Mouse (Mus musculus) layer of hippocampus, adult 11-12 months (tissue): ENCODE measurements around the gene Capza2.
A peak's percentile ranks its signal among the peaks of the same experiment; 100 is the strongest.
"Not testable (repeated sequence)": the region's sequence is repeated elsewhere in the genome, so short reads cannot be mapped to it uniquely, and the experiment has no call there.

ENCODE experiments used
- DNase-seq: peaks from one replicate; pipeline ENCODE4 v3.0.0; 2022; ENCODE audit warnings: low spot score

The Capza2 gene

DNA sequence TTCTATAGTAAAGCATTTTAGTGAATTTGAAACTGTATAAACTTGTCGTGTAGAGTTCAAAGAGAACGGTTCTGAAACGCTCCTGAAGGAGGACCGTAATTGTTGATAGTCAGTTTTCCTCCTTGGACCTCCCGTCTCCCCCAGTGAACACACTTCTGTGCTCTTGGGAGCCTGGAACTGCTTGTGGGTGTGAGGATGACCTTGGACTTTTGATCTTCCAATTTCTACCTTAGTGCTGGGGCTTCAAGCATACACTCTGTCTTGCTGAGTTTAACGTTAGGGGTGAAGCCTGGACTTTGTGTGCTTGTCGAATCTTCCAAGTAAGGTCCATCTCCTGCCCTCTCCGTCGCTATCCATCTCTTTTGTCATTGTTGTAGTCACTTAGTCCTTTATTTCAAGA lies 4.0 kb downstream of the Capza2 start:
- DNase-seq = no peak

DNA sequence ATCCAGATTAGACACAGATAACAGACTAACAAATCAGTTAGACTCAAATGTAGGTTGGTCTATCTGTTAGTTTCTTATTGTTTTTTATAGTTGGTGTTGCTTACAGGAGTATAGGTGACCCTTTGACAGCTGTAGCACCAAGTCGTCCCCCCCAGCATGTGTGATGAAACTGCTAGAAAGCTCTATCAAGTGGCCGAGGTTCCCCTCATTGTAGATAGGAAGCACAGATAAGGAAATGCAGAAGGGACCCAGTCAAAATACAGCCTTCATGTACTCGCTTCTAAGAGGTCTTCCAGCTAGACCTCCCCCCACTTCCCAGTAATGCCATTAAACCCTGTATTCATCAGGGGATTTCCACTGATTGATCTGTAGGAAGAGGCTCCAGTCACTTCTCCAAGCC lies 6.7 kb downstream of the Capza2 start:
- DNase-seq = no peak

DNA sequence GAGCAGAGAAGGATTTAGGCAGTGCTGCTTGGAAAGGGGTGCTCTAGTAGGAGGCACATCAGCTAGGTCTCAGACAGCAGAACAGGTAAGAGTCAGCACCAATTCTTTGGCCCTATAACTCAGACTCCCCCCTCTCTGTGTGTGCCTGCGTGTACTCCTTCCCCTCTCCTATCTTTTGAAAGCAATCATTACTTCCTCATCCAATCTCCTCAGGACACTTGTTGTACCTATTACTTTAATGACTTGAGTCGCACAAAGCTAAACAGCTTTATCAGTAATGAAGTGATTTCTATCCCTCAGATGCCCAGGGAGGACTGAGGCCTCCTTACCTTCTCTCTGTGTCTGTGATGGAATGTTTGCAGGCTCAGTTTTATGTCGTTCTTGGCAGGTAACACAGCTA lies 10.1 kb downstream of the Capza2 start:
- no peak for DNase-seq

DNA sequence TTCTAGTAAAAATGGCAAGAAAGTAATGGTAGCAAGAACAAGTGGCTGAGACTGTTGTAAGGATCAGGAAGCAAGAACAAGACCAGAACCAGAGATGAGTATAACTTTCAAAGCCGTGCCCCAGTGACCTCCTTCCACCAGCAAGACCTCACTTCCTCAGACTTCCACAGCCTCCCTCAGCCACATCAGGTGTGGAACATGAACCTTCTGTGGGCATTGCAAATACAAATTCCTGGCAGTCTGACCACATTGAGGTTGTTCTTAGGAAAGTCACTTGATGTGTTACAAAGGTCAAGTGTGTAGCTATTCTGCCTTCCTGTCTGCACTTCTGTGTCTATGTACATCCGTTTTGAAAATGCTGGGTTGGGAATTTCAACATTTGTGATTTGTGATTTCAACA lies 16.1 kb downstream of the Capza2 start:
- no peak for DNase-seq

DNA sequence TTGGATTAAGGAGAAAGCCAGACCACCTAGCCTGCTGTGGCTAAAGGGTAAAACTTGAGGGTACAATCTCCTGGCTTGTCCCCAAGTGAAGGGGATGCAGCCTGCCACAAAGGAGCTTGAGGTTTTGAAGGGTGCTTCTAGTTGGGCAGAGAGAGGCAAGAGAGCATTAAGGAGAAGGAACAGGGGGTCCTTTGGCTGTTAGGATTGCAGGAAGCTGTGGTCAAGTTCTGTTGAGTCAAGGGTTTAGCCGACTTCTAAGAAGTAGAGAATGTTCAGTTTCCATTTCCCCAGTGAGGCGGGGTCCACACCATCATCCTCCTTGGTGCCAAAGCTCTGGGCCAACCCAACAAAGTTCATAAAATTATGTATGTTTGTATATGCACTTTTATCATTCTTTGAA lies 19.0 kb downstream of the Capza2 start:
- DNase-seq = no peak

DNA sequence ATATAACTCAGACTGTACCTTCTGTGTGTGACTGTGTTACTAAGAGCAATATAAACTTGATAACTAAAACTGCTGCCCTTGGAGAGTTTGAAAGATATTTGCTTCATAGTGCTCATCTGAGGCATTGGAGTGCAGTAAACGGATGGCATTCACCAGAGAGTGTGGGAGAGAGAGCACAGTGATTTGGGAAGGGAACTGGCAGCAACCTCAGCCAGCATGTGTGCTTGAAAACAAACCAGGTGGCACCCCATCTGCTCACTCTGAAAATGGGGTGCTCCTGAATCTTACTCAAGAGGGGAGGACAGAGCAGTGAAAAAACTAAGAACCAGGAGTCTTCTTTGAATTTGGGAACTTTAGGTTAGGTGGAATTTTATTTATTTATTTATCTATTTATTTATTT lies 21.3 kb downstream of the Capza2 start:
- peak; percentile 90 for DNase-seq

DNA sequence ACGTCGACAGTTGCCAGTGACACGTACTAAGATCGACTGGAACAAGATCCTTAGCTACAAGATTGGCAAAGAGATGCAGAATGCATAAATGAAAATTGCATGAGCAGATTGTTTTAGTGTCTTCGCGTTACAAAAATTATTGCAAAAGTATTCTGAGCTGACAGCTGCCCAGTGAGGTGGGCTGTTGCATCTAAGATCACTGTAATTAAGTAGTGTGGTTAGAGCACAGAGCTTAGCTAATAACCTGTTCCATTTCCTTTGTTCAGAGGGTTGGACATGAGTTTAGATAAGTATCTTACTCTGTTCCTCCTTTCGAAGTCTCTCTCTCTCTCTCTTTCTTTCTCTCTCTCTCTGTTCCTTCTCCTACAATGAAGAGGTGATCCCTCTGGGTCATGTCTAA lies 29.3 kb downstream of the Capza2 start:
- DNase-seq = no peak

DNA sequence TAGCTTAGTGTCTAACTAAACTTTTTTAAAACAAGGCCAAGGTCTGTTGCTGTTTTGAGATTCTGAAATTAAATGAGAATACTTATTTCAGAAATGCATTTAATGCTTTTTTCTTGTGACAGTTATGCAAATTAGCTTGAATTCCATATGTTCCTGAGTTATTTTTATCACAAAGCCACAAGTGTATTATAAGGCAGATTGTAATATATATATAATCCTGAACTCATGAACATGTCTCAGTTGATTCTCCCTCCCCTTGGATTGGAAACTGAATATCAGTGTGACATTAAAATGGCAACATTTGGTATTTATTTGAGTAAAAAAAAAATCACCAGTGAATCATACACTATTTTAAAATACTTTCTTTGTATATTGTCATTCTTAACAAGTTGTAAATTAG lies 30.0 kb downstream of the Capza2 start:
- no peak for DNase-seq

DNA sequence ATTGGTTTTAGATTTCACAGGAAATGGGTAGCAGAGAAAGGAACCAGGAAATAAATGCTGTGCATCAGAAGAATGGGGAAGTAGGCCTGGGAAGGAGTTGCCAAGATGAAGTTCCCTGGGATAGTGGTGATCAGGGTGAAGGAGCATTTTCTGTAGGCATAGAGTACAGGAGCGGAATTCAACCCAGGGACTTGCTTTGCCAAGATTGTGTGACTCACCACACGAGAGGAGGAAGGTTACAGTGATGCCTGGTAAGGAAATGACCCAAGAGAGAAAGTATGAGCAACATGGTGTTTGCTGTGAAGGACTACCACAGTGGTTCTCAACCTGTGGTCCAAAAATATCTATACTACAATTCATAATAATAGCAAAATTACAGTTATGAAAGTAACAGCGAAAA lies 31.8 kb downstream of the Capza2 start:
- DNase-seq = no peak

DNA sequence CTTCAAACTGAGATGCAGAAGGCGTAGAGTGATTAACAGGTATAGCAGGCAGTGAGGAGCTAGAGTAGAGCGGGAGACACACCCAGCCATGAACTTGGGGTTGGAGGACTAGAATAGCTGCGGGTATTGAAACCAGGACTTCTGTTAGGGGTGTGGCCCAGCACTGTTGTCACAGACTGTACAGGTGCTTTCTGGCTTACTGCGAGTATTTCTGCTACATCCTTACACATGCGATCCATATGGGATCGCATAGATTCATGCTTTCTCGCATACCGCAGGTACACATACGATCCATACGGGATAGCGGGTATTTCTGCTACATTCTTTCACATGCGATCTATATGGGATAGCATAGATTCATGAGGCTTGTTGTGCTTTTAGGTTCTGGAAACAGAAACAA lies 32.3 kb downstream of the Capza2 start:
- no peak for DNase-seq

DNA sequence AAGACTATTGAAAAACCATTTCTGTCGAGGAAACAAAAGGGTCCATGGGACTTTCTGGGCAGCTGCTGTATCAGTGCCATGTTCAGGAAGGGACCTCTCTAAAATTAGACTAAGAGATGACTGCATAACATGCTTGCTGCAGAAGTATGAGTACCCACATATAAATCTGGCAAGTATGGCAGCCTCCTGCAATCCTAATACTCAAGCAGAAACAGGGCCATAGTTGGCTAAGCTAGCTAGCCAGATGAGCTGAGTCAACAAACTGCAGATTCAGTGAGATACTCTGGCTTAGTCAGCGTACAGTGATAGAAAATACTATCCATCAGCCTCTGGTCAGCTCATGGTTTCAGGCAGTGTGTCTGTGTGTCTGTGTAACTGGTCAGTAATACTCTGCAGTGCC lies 33.8 kb downstream of the Capza2 start:
- DNase-seq = no peak

DNA sequence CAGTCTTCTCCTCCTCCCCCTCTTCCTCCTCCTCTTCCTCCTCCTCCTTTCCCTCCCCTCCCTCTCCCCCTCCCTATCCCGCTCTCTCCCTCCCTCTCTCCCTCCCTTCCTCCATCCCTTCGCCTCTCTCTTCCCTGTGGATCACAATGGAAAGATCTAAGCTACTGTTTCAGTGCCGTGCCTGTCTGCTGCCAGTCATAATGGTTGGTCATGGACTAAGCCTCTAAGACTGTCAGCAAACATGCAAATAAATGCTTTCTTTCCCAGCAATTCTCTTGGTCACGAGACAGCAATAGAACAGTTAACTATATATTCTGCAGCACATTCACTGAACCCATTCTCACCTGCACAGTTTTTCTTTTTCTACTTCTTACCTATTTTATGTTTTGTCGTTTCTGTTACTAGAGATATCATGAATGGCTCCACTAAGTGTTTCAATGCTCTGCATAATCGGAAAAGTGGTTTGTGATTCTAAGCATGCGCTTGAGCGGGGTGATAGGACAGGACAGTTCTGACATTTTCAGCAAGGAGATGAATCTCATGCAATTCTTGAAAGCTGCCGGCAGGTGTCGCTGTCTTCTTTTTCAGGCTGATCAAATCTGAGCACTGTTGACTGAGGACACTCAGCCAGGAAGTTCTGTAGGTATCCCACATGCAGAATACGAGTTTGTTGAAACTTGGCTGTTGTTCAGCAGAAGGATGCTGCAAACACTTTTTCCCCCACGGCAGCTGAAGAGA lies 39.2 kb downstream of the Capza2 start:
- DNase-seq = no peak

DNA sequence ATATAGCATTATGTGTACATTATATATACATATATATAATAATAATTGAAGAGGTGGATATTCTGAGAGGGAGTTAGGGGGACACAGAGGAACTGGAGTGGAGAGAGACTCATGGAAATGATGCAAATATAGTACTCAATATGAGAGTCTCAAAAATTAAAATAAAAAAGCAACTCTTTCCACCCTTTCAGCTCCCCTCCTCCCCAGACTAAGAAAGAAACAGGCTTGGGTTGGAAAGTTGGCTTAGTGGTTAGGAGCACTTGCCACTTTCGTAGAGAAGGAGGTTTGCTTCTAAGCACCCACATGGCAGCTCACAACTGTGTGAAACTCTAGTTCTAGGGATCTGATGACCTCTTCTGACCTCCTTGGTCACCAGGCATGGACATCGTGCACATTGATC lies 41.0 kb downstream of the Capza2 start:
- no peak for DNase-seq

DNA sequence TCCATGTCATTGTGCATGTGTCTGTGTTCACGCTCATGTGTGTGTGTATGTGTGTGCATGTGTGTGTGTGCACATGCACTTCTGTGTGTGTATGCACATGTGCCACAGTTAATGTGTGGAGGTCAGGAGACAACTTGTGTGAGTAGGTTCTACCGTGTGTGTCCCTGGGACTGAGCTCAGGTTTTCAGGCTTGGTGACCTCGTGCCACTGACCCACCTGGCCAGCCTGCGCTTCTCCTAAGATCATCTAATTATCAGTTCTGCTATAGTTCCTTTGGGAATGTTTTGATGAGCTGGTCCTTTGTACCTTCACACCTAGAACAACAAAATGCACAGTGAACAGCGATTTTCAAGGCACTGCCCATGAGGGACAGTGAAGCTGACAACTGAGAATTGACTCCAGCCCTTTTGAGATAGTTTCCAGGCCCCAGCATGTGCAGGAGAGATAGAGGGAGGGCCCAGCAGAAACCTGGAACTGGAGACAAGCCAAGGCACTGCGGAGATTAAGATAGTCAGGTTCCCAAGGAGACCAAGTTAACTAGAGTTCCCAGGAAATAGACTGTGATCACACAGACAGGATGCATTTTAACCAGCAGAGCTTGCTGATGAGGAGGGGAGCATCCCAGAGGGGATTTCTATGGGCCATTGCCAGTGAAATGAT lies 44.4 kb downstream of the Capza2 start:
- DNase-seq = no peak

DNA sequence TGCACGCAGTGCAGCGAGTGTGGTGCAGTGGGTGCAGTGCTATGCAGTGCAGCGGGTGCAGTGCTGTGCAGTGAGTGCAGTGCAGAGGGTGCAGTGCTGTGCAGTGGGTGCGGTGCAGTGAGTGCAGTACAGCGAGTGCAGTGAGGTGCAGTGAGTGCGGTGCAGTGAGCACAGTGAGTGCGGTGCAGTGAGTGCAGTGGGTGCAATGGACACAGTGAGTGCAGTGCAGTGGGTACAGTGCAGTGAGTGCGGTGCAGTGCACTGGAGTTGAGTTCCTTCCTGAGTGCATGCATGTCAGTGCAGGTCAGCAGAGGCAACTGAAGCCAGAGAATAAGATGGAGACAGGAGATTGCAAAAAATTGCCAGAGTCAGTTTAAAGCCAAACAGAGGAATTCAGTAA lies 45.8 kb downstream of the Capza2 start:
- no peak for DNase-seq

DNA sequence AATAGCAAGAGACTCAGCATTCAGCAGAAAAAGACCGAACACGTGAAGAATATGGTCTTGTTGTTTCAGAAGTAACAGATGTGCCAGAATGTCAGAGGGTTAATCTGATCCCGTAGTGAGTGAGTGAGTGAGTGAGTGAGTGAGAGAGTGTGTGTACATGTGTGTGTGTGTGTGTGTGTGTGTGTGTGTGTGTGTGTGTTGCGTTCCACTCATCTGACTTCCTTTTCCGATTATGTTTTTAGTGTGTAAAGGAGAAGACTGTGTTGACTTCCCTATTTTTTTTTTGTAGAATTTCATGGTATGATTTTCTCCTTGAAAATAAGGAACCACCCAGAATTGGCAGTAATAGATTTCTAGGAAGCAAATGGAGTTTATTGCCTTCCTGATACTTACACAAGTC lies 52.6 kb downstream of the Capza2 start:
- DNase-seq = no peak

DNA sequence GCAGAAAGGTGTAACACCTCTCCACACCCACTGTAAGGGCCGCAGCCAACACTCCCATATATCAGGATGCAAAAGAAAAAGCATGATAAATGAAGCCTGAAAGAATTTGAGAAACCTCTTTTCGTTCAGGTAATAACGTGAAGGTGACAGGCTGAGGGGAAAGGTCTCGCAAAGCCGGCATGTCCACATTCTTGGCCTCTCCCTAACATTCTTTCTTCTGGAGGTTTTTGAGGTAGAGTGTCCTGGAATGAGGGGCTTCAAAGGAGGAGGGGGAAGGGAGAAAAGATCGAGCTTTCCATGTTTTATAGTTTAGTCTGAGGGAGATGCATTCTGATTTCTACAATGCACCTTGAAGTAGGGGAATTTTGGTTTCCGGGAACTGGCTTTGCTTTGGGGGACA lies 56.6 kb downstream of the Capza2 start, which contains the start of gene St7:
Gene St7 (plus strand): TSS at position 287 of the 400 bp plus-strand sequence.
- no peak for DNase-seq

DNA sequence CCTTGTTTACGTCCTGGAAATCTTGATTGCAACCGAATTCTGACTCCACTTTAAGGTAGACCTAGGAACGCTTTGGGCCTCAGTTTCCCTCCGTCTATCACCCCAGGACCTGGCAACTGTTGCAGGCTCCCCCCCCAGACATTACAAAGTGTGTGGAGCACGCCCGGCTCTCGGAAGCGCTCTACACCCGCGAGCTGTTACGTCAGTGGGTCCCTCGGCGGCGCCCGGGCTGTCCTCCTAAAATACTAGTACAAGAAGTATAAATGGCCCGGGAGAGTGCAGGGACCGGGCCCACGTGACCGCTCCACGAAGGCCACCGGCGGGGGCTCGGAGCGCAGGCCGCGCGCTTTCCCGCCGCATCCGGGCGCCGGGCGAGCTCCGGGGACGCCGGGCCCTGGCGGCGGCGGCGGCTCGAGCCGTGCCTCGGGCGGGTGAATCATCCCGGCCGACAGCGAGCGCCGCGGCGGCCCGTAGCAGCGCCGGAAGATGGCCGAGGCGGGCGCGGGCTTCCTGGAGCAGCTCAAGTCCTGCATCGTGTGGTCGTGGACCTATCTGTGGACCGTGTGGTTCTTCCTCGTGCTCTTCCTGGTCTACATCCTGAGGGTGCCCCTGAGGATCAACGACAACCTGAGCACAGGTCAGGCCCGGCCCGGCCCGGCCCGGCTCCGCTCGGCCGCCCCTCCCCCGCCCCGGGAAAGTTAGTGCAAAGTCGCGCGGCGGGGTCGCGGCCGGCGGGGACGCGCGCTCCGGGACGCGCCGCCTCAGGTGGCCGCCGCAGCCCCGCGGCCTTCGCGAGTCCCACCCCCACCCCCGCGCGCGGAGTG lies 57.9 kb downstream of the Capza2 start:
- peak; percentile 58 for DNase-seq

DNA sequence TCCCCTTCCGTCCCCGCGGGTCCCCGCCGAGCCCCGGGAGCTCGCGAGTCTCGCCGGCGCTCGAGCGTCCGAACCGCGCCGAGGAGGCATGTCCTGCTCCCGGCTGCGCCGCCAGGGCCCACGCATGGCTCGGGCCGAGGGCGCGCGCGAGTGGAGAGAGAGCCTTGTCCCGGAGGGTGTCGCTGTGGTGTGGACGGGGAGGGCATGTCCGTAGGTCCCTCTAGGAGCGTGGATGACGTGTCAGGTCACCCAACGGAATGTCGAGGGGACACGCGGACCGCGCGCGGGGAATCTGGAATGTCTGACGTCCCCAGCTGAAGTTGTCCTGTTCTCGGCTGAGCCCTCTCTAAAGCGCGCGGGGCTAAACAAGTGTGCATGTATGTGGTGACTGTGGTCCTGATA lies 58.5 kb downstream of the Capza2 start:
- DNase-seq = peak; percentile 50

DNA sequence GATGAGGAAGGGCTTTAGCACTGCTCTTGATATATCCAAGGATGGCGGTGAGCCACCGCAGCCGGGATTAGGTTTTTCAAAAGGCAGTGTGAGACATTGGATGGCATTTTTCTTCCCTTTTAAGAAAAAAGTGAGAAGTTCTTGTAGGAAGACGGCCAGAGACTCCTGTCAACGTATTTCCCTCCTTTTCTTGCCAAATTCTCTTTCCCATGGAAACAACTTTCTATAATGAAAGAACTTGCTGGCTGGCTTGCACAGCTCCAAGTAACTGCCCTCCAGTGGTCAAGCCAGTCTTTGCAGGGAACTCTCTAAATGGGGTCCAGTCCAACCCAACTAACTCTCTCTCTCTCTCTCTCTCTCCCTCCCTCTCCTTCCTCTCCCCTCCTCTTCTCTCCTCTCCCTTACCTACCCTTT lies 60.3 kb downstream of the Capza2 start:
- DNase-seq = peak; percentile 61

DNA sequence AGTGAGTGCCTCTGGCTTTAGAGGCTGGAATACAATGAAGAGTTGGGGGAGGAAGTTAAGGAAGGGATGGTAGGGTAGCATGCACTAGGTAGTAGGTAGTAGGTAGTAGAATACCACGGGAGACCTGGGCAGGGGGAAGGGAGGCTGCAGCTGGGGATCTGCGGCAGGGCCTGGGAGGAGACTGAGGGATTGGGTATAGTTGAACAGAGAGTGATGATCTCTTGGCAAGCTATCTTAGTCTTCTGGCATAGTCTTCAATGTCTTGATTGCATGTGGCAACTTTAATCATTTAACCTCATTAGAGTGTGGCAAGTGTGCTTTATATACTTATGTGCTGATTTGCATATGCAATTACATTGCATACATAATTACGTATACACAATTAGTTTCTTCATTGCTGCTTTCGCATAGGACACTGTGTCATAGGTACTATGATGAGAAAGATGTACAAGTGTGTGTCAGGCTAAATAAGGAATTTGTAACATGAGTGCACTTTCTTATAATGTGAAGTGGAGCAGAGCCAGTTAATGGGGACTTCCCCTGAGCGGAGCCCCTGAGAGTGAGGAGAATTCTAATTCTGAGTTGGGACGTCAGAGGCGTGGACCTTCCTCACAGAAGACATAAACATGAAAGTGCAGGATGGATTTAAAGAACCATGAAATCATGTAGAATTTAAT lies 65.0 kb downstream of the Capza2 start:
- no peak for DNase-seq

DNA sequence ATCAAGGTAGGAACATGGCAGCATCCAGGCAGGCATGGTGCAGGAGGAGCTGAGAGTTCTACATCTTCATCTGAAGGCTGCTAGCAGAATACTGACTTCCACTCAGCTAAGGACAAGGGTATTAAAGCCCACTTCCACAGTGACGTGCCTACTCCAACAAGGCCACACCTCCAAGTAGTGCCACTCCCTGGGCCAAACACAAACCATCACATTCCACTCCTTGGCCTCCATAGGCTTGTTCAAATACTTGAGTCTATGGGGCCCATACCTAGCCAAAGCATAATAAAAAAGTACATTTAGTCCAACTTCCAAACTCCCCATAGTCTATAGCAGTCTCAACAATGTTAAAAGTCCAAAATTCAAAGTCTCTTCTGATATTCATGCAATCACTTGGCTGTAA lies 68.0 kb downstream of the Capza2 start:
- DNase-seq = not testable (repeated sequence)
